Mouse (Mus musculus) G1E (cell line): Measurements from ENCODE around the gene Alpl.

Source experiments
- CTCF ChIP-seq: IDR thresholded peaks from 2 replicates; pipeline ENCODE4 v1.5.1; 2012; ENCODE audit warnings: low read depth, low read length, inconsistent platforms, mixed read lengths
- POLR2AphosphoS5 ChIP-seq: IDR thresholded peaks from 2 replicates; pipeline ENCODE4 v1.6.1; 2012; ENCODE audit warnings: low read depth, low read length, inconsistent platforms; ENCODE audit not compliant: insufficient replicate concordance
- TAL1 ChIP-seq: conservative IDR thresholded peaks from 2 replicates; pipeline ENCODE4 v1.6.1; 2012; ENCODE audit warnings: low read depth, low read length, inconsistent platforms, mixed read lengths

DNA sequence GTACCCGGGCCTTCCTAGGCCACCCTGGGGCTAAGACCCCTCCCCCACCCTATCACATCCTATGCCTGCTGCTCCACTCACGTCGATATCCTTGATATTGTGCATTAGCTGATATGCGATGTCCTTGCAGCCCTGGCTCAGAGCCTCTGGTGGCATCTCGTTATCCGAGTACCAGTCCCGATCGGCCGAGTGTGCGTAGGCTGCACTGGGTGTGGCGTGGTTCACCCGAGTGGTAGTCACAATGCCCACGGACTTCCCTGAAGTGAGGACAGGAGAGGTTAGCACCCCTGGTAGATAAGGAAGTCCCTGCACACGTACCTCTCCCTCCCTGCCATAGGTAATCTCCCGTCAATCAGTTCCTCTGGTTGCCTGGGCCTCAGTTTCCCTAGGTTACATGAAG lies 43.7 kb downstream of the Alpl start:
- TF ChIP-seq CTCF (no peak), POLR2AphosphoS5 (no peak), TAL1 (no peak)
